Mouse (Mus musculus) retina, postnatal 1 day (tissue): Measurements from ENCODE around the gene March5.
"Not testable (repeated sequence)": the region's sequence is repeated elsewhere in the genome, so short reads cannot be mapped to it uniquely, and the experiment has no call there.

Experiments used
- DNase-seq: peaks from one replicate; pipeline ENCODE4 v3.0.0-alpha.2; 2012

Gene March5

GRCm38 (mm10) chr19:37207303-37208175 is at the start of gene March5:
Gene March5, plus strand, starts transcription at chr19:37207543.
- peak; percentile 93 for DNase-seq

GRCm38 (mm10) chr19:37172096-37172495 is 35.2 kb upstream of the March5 start:
- no peak for DNase-seq

- no peak for DNase-seq
Observed at GRCm38 (mm10) chr19:37172566-37173130, 34.7 kb upstream of the March5 start.

- no peak for DNase-seq
Observed at GRCm38 (mm10) chr19:37173331-37174115, 33.8 kb upstream of the March5 start.

- peak; percentile 66 for DNase-seq
Observed at GRCm38 (mm10) chr19:37174116-37174715, 33.1 kb upstream of the March5 start.

- peak; percentile 74 for DNase-seq
Observed at GRCm38 (mm10) chr19:37174716-37175435, 32.5 kb upstream of the March5 start.

GRCm38 (mm10) chr19:37175436-37175805 is 31.9 kb upstream of the March5 start:
- DNase-seq, result no peak

- DNase-seq, result peak; percentile 60
Observed at GRCm38 (mm10) chr19:37175919-37176318, 31.4 kb upstream of the March5 start.

GRCm38 (mm10) chr19:37176879-37177462 is 30.4 kb upstream of the March5 start:
- DNase-seq, result no peak

GRCm38 (mm10) chr19:37177819-37178708 is 29.3 kb upstream of the March5 start:
- DNase-seq, result peak; percentile 81

- DNase-seq, result no peak
Observed at GRCm38 (mm10) chr19:37188366-37188948, 18.9 kb upstream of the March5 start.

- no peak for DNase-seq
Observed at GRCm38 (mm10) chr19:37192475-37193058, 14.8 kb upstream of the March5 start.

GRCm38 (mm10) chr19:37198165-37198880 is 9.0 kb upstream of the March5 start:
- no peak for DNase-seq

- DNase-seq, result no peak
Observed at GRCm38 (mm10) chr19:37199889-37200288, 7.5 kb upstream of the March5 start.

- DNase-seq, result no peak
Observed at GRCm38 (mm10) chr19:37203371-37203770, 4.0 kb upstream of the March5 start.

- not testable (repeated sequence) for DNase-seq
Observed at GRCm38 (mm10) chr19:37205155-37205554, 2.2 kb upstream of the March5 start.

GRCm38 (mm10) chr19:37206641-37207302 is 571 bp upstream of the March5 start:
- peak; percentile 56 for DNase-seq

GRCm38 (mm10) chr19:37208176-37208755 is 923 bp downstream of the March5 start, which contains the start of gene Cpeb3:
Gene Cpeb3, minus strand, starts transcription at chr19:37208601.
- peak; percentile 60 for DNase-seq
